Mouse (Mus musculus): ENCODE measurements around the gene Mymx. TPM values are rescaled to one million over a fixed set of nuclear protein-coding genes. Genes with fewer than 3 reads are reported as not detected.

Mymx gene
- polyA plus RNA-seq, 1 experiment from 2014 or later, result not detected

DNA sequence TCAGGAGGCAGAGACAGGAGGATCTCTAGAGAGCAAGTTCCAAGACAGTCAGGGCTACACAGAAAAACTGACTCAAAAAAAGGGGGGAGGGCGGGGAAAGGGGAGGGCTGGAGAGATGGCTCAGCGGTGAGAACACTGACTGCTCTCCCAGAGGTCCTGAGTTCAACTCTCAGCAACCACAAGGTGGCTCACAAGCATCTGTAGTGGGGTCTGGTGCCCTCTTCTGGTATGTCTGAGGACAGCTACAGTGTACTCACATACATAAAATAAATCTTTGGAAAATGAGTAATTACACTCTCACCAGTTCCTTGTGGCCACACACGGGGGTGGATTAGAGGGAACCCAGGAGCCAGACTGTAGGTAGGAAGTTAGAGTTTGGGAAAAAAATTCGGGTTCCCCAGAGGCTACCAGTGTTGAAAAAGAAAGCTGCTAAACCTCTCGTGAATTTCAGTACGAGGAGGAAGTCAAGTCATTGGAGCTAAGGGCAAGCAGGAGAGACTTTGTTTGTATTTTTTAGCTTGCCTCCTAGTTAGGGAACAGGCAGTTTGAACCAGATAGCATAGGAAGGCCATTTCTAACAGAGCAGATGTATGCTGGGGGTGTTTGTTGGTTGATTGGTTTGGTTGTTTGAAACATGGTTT is 19.1 kb downstream of the Mymx start:
- Histone ChIP-seq H3K4me1 (ENCODE audit: insufficient read depth, low read depth, low read length) (peaks cover 30% of the 10 kb centered on the region), H3K9ac (replicated peaks; ENCODE audit: low read depth) (no peak overlapping the region), H3K27me3 (replicated peaks; ENCODE audit: insufficient read depth, low read length) (no peaks in the 10 kb centered on the region), H3K9me3 (ENCODE audit: low read length) (no peaks in the 10 kb centered on the region), H3K27ac (ENCODE audit: low read length) (no peak overlapping the region), H3K36me3 (ENCODE audit: insufficient read depth, low read length) (no peaks in the 10 kb centered on the region), H3K4me3 (ENCODE audit: low read depth, low read length) (no peak overlapping the region), H3K4me2 (replicated peaks; ENCODE audit: low read depth, low read length) (no peak overlapping the region)
- WGBS, result 61% methylated on average over 6 of the region's 6 CpGs
- no peak for TF ChIP-seq EP300 (IDR thresholded peaks at IDR 0.05)
- TF ChIP-seq CTCF (IDR thresholded peaks at IDR 0.05), result peak; percentile 78
- DNase-seq (ENCODE audit: low spot score) (peak; percentile 36), ATAC-seq (no peak)

DNA sequence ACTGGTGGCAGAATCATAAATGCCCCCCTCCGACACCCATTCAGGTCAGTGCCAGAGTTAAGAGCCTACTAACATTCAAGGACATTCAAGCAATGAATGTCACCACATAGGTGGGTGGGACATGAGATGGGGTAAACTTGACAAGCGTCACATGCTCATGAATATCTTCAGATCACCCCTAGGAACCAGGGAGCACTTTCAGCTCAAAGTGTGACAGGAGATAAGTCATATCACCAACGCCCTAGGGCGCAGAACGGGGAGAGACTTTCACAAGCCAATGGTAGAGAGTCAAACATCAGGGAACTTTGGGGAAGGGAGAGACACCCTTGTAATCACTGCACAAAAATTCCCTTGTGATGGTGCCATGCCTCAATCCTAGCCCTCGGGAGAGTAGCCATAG is 19.7 kb downstream of the Mymx start:
- Histone ChIP-seq H3K4me2 (replicated peaks; ENCODE audit: low read depth, low read length) (no peak overlapping the region), H3K36me3 (ENCODE audit: insufficient read depth, low read length) (no peaks in the 10 kb centered on the region), H3K4me1 (ENCODE audit: insufficient read depth, low read depth, low read length) (peaks cover 30% of the 10 kb centered on the region), H3K27ac (ENCODE audit: low read length) (no peak overlapping the region), H3K9ac (replicated peaks; ENCODE audit: low read depth) (no peak overlapping the region), H3K4me3 (ENCODE audit: low read depth, low read length) (no peak overlapping the region), H3K9me3 (ENCODE audit: low read length) (no peaks in the 10 kb centered on the region), H3K27me3 (replicated peaks; ENCODE audit: insufficient read depth, low read length) (no peaks in the 10 kb centered on the region)
- no peak for TF ChIP-seq CTCF (IDR thresholded peaks at IDR 0.05)
- TF ChIP-seq EP300 (IDR thresholded peaks at IDR 0.05), result no peak
- DNase-seq (ENCODE audit: low spot score), result no peak
- no peak for ATAC-seq
- 85% methylated on average over 6 of the region's 6 CpGs for WGBS

DNA sequence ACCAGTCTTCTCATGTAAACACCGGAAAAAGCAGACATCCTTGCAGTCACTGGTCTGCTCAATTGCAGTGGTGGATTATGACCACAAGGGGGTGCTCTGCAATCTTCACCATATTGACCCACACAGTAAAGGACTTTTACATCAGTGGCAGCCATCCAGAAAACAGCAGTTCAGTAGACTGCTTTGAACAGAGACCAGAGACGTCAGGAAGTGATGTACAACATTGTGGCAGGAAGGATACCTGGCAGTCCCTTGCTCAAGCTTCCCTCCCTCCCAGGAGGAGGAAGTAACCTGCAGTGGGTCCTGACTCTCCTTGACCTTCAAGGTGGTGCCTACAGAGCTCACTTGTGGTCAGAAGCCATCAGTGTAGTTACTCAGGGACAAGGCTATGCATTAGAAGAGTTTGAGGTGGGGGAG is 20.3 kb downstream of the Mymx start:
- TF ChIP-seq EP300 (IDR thresholded peaks at IDR 0.05) (peak; percentile 5; the same call in 1 of the 2 replicates), CTCF (IDR thresholded peaks at IDR 0.05) (peak; percentile 97)
- H3K27ac ChIP-seq (ENCODE audit: low read length), result peak overlapping the region; percentile 80
- H3K4me2 ChIP-seq (replicated peaks; ENCODE audit: low read depth, low read length), result 0 out of 2 replicates have a peak overlapping the region, but pooled peaks have one; percentile 19
- 4% methylated on average over 2 of the region's 2 CpGs for WGBS
- H3K36me3 ChIP-seq (ENCODE audit: insufficient read depth, low read length), result no peaks in the 10 kb centered on the region
- ATAC-seq (peak; percentile 37), DNase-seq (ENCODE audit: low spot score) (peak; percentile 95)
- H3K9ac ChIP-seq (replicated peaks; ENCODE audit: low read depth), result no peak overlapping the region
- H3K27me3 ChIP-seq (replicated peaks; ENCODE audit: insufficient read depth, low read length), result no peaks in the 10 kb centered on the region
- H3K9me3 ChIP-seq (ENCODE audit: low read length), result no peaks in the 10 kb centered on the region
- H3K4me3 ChIP-seq (ENCODE audit: low read depth, low read length), result no peak overlapping the region
- peaks cover 30% of the 10 kb centered on the region for H3K4me1 ChIP-seq (ENCODE audit: insufficient read depth, low read depth, low read length)

DNA sequence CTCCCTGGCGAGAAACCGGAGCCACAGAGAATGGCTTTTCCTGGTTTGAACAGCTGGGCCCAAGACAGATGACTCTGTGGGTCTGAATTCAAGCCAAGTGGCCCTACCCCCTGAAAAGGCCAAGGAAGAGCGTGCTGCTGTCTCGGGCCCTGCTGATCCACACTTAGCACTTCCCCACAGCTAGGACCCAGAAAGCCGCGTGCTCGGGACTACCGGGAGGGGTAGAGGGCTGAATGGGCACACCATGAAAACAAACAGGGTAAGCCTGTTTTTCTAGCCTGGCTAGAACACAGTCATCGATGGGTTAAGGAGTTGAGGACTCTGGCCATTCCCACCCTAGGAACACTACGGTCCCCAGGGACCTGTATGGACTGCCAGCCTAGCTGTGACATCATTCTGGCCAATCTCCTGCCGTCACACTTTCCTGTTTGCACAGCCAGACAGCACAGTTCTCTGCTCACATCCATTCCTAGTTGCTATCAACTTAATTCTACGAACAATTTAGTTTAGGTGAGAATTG is 20.9 kb downstream of the Mymx start:
- no peak overlapping the region for H3K4me3 ChIP-seq (ENCODE audit: low read depth, low read length)
- peak overlapping the region; percentile 80 for H3K27ac ChIP-seq (ENCODE audit: low read length)
- peak; percentile 80 for TF ChIP-seq EP300 (IDR thresholded peaks at IDR 0.05)
- no peak for TF ChIP-seq CTCF (IDR thresholded peaks at IDR 0.05)
- H3K9me3 ChIP-seq (ENCODE audit: low read length), result no peaks in the 10 kb centered on the region
- H3K4me2 ChIP-seq (replicated peaks; ENCODE audit: low read depth, low read length), result peak overlapping the region; percentile 19; the same call in 1 of the 2 replicates
- peak; percentile 82 for DNase-seq (ENCODE audit: low spot score)
- H3K27me3 ChIP-seq (replicated peaks; ENCODE audit: insufficient read depth, low read length), result no peaks in the 10 kb centered on the region
- peak; percentile 58 for ATAC-seq
- H3K36me3 ChIP-seq (ENCODE audit: insufficient read depth, low read length), result no peaks in the 10 kb centered on the region
- 17% methylated on average over 12 of the region's 12 CpGs for WGBS
- H3K4me1 ChIP-seq (ENCODE audit: insufficient read depth, low read depth, low read length), result peaks cover 30% of the 10 kb centered on the region
- H3K9ac ChIP-seq (replicated peaks; ENCODE audit: low read depth), result no peak overlapping the region

DNA sequence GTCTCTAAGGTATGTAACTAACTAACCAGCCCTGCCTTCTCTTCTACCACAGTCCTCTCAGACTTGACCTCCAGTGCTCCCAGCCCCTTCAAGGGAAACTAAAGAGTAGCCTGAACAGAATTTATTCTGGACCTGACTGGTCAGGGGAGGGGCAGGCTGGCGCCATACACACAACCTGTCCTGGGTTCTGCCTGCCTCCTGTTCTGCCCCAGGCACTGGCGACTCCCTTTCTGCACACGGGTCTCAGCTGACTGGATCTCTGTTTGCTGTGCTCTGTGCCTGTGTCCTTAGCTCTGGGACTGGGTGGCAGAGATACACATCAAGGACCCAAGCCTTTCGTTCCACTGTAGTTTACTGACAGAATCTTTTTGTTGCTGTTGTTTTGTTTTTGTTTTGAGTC is 22.3 kb downstream of the Mymx start:
- ATAC-seq, result no peak
- TF ChIP-seq CTCF (IDR thresholded peaks at IDR 0.05) (no peak), EP300 (IDR thresholded peaks at IDR 0.05) (no peak)
- H3K27ac ChIP-seq (ENCODE audit: low read length), result no peak overlapping the region

DNA sequence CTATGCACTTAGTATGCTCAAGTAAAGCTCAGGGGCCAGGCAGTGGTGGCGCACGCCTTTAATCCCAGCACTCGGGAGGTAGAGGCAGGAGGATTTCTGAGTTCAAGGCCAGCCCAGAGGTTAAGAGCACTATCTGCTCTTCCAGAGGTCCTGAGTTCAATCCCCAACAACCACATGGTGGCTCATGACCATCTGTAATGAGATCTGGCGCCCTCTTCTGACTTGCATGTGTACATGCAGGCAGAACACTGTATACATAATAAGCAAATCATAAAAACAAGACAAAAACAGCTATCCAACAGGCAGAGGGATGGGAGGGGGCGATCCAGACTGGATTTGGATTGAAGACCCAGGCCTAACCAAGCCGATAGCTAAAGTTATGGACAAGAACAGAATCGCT is 23.1 kb downstream of the Mymx start:
- Histone ChIP-seq H3K27me3 (replicated peaks; ENCODE audit: insufficient read depth, low read length) (no peaks in the 10 kb centered on the region), H3K9ac (replicated peaks; ENCODE audit: low read depth) (no peak overlapping the region), H3K36me3 (ENCODE audit: insufficient read depth, low read length) (no peaks in the 10 kb centered on the region), H3K4me1 (ENCODE audit: insufficient read depth, low read depth, low read length) (peaks cover 14% of the 10 kb centered on the region), H3K9me3 (ENCODE audit: low read length) (no peaks in the 10 kb centered on the region), H3K4me2 (replicated peaks; ENCODE audit: low read depth, low read length) (no peak overlapping the region), H3K27ac (ENCODE audit: low read length) (no peak overlapping the region), H3K4me3 (ENCODE audit: low read depth, low read length) (no peak overlapping the region)
- 82% methylated on average over 7 of the region's 7 CpGs for WGBS
- DNase-seq (ENCODE audit: low spot score), result peak; percentile 53
- TF ChIP-seq EP300 (IDR thresholded peaks at IDR 0.05) (no peak), CTCF (IDR thresholded peaks at IDR 0.05) (peak; percentile 80)
- ATAC-seq, result no peak

More for the DNA sequence above, 22.3 kb downstream of the Mymx start:
- Histone ChIP-seq H3K4me3 (ENCODE audit: low read depth, low read length) (no peak overlapping the region), H3K27me3 (replicated peaks; ENCODE audit: insufficient read depth, low read length) (no peaks in the 10 kb centered on the region), H3K4me1 (ENCODE audit: insufficient read depth, low read depth, low read length) (peaks cover 21% of the 10 kb centered on the region), H3K9ac (replicated peaks; ENCODE audit: low read depth) (no peak overlapping the region), H3K36me3 (ENCODE audit: insufficient read depth, low read length) (no peaks in the 10 kb centered on the region), H3K9me3 (ENCODE audit: low read length) (no peaks in the 10 kb centered on the region), H3K4me2 (replicated peaks; ENCODE audit: low read depth, low read length) (no peak overlapping the region)
- DNase-seq (ENCODE audit: low spot score), result no peak
- WGBS, result 85% methylated on average over 4 of the region's 4 CpGs

Measured in lung, postnatal 0 days (tissue).